Mouse (Mus musculus): ENCODE results near the gene Adsl. TPM values are rescaled to one million over a fixed set of nuclear protein-coding genes. Genes with fewer than 3 reads are reported as not detected.

The Adsl gene
- 76.7 TPM for polyA plus RNA-seq (2014; fragmentation: Illumina TruSeq; extraction: RNeasy Lipid Tissue Mini Kit (QIAGEN cat#74804); ENCODE audit: low read depth, low replicate concordance)

GRCm38 (mm10) chr15:80948145-80949135 lies at the start of gene Adsl:
Adsl (plus strand) TSS chr15:80948490.

GRCm38 (mm10) chr15:80977620-80978334 lies 29.5 kb downstream of the Adsl start, which contains the start of gene Sgsm3:
Sgsm3 (plus strand) TSS chr15:80977765.

Other genes starting within 250 kb of the Adsl start
- gene Tnrc6b, start 237.2 kb upstream of the Adsl start, polyA plus RNA-seq (2014; fragmentation: Illumina TruSeq; extraction: RNeasy Lipid Tissue Mini Kit (QIAGEN cat#74804); ENCODE audit: low read depth, low replicate concordance) = 11.0 TPM
- gene Sgsm3, start 29.3 kb downstream of the Adsl start, polyA plus RNA-seq (2014; fragmentation: Illumina TruSeq; extraction: RNeasy Lipid Tissue Mini Kit (QIAGEN cat#74804); ENCODE audit: low read depth, low replicate concordance) = 12.9 TPM
- 5.3 TPM for gene Mrtfa, start 242.3 kb downstream of the Adsl start, polyA plus RNA-seq (2014; fragmentation: Illumina TruSeq; extraction: RNeasy Lipid Tissue Mini Kit (QIAGEN cat#74804); ENCODE audit: low read depth, low replicate concordance)

Measured in heart, adult 10 weeks (tissue).